Mouse (Mus musculus): Measurements from ENCODE around the gene Esx1.

GRCm38 (mm10) chrX:137162700-137163099 lies 40.8 kb upstream of the Esx1 start:
- TF ChIP-seq CTCF (conservative IDR thresholded peaks at IDR 0.05; ENCODE audit: low read length) (no peak), POU5F1 (IDR thresholded peaks at IDR 0.05; ENCODE audit: borderline replicate concordance, low read length) (no peak), NANOG (IDR thresholded peaks at IDR 0.05; ENCODE audit: borderline replicate concordance, low read length) (no peak)

Measured in E14TG2a.4 (cell line).